Mouse (Mus musculus) CD4-positive, CD25-positive, alpha-beta regulatory T cell, adult 4 months (primary cell): ENCODE measurements at regions not wholly inside any gene's neighbourhood (a gene's known extent, or its start where the extent isn't known, plus 50 kb on each side); places are given as distances from the start of the nearest gene placed in this dataset.
"Not testable (repeated sequence)": the region's sequence is repeated elsewhere in the genome, so short reads cannot be mapped to it uniquely, and the experiment has no call there.

Source experiments
- ATAC-seq: one replicate; pipeline ENCODE4 v1.8.0; 2017

DNA sequence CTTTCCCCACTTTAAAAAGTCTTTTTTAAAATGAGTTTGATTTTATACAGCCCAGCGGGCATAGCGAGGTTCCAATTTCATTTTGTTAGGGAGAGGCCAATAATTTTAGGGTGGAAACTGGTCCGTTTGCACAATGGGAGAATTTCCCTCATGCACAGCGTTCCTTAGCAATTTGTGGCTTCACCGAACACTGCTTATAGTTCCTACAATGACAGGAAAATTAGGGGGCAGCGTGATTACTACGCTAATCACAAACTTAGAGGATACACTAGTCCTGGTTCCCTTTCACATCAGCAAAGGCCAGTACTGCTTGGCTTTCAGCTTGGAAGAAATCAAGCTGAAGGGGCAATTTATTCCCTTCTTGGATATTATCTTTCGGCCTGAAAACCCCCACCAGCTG lies 745.1 kb upstream of the Gm19410 start:
- no peak for ATAC-seq

DNA sequence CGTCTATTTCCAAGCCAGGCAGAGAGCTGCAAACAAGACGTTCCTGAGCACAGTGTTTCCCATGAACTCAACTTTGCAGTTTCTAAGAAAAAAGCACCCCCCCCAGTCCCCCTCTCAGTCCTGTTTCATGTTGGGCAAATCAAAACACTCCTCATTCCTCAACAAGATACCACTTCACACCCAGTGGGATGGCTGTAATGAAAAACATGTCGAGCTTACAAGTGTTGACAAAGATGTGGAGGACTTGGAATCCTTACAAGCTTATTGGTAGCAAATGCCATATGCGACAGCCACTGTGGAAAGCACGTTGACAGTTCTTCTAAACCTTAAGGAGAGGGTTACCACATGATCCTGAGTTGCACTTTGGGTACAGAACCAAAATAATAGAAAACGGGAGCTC lies 742.9 kb upstream of the Gm19410 start:
- ATAC-seq, result no peak

DNA sequence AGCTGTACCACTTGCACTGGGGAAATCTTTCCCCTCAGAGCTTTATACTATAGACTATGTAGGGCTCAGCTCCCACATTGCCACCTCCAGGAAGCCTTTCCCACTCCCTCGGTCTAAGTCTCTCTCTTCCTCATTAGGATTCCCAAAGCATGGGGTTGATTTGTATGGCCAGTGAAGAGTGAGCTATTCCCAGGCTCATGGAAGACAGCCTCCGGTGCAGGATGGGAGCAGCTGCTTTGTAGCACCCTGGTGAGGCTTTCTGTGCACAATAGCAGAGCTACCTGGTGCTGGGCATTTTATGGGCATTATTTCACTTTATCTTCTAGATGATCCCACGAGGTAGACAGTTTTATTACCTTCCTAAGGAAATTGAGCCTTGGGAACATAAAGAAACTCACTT lies 717.8 kb upstream of the Gm19410 start:
- ATAC-seq, result no peak

DNA sequence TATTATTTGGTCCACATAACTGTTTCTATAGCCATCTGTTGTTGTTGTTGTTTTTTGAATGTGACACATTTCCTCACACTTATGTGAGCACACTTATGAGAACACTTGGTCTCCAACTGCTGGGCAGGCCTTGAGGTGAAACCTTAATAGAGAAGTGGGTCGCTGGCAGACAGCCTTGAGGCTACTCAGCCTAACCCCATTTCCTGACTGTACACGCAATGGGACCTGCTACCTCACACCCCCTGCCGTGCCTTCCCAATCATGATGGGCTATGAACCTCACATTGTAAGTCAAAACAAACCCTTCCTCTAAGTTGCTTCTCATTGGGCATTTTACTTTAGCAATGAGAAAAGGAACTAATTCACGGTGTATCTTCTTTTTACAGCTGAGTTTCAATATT lies 712.1 kb upstream of the Gm19410 start:
- no peak for ATAC-seq

DNA sequence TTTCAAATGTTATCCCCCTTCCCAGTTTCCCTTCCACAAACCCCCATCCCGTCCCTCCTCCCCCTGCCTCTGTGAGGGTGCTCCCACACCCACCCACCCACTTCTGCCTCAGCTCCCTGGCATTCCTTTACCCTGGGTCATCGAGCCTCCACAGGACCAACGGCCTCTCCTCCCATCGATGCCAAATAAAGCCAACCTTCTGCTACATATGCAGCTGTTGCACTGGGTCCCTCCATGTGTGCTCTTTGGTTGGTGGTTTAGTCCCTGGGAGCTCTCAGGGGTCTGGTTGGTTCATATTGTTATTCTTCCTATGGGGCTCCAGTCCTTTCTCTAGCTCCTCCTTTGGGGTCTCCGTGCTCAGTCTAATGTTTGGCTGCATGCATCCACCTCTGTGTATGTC lies 704.5 kb upstream of the Gm19410 start:
- no peak for ATAC-seq

DNA sequence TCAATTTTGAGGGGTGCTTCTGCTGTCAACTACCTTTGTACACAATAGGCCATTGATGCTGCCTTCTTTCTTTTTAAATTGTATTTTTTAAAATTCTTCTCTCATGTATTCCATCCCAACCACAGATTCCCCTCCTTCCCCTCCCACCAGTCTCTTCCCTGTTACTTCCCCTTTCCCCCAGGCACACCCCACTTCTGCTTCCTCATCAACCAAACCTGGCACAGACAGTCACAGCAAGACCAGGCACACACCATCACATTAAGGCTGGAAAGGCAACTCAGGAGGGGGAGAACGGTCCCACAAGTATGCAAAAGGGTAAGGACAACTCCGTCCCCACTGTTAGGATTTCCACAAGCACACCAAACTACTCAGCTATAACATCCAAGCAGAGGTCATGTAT lies 697.4 kb upstream of the Gm19410 start:
- ATAC-seq, result no peak

DNA sequence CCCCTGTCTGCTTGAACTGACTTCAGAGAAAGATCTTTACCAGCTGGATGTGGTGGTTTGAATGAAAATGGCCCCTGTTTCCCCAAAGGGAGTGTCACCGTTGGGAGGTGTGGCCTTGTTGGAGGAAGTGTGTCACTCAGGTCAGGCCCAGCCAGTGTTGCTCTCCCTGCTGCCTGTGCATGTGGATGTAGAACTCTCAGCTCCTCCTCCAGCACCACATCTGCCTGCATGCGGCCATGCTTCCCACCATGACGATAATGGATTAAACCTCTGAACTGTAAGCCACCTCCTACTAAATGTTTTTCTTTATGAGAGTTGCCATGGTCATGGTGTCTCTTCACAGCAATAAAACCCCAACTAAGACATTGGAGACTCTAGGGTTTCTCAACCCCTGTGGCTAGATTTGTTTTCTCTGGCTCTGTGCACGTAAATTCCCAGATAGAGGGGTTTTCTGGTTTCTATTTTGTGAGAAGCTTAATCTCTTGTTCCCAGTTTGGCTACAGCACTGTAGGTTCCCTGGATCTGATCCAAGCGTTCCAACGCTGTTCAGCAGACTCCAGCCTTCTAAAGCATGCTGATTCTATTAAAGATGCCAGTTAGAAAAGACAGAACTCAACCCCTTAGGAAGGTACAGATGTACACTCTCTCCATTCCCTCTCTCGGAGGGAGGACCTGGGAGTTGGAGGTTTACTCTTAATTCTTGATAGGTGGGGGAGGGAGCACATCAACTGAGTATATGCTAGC lies 695.2 kb upstream of the Gm19410 start:
- ATAC-seq, result no peak

DNA sequence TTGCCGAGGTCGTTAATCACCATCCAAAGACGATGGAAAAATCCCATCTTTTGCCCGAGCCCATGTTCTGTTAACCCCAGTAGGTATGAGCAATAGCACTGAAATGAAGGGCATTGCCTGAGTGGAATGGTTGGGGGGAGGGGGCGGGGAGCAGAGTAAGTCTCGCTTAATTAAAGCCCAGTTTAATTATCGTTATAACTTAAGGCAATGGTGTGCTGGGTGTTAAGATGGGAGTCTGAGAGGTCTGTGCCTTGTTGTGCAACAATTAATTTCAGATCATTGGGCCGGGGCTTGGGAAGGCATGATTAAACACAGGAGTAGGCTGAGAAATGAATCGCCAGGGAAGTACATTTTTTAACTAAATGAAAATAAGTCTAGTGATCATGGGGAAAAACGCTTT lies 689.6 kb upstream of the Gm19410 start:
- ATAC-seq, result no peak

DNA sequence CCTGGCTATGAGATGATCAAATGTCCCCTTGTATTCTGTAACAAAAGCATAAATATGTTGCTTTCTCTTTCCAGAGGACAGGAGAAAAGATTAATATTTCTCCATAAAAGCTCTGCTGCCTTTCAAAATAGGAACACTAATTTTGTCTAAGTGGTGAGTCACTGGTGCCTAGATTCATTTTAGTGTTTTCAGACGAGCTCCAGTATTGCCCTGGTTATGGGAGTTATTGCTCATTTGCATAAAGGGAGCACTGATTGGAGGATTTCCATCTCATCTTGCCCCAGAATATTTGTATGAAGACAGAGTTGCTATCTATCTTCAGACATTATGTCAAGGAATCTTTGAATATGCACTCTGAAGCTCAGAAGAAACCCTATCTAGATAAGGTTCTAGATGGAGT lies 682.4 kb upstream of the Gm19410 start:
- ATAC-seq, result no peak

DNA sequence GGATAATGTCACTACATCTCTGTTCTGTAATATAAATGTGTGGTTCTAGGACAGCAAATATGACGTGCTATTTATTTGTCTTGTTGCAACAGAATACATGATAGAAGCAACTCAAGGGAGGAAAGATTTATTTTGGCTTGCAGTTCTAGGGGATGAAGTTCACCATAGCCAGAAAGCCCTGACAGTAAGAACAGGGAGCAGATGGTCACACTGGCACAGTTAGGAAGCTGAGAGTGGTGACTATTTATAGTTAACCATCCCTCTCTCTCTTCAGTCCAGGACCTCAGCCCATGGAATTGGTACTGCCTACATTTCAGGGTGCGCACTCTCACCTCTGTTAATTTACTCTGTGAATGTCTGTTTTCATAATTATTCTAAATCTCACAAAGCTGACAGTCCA lies 678.5 kb upstream of the Gm19410 start:
- no peak for ATAC-seq

DNA sequence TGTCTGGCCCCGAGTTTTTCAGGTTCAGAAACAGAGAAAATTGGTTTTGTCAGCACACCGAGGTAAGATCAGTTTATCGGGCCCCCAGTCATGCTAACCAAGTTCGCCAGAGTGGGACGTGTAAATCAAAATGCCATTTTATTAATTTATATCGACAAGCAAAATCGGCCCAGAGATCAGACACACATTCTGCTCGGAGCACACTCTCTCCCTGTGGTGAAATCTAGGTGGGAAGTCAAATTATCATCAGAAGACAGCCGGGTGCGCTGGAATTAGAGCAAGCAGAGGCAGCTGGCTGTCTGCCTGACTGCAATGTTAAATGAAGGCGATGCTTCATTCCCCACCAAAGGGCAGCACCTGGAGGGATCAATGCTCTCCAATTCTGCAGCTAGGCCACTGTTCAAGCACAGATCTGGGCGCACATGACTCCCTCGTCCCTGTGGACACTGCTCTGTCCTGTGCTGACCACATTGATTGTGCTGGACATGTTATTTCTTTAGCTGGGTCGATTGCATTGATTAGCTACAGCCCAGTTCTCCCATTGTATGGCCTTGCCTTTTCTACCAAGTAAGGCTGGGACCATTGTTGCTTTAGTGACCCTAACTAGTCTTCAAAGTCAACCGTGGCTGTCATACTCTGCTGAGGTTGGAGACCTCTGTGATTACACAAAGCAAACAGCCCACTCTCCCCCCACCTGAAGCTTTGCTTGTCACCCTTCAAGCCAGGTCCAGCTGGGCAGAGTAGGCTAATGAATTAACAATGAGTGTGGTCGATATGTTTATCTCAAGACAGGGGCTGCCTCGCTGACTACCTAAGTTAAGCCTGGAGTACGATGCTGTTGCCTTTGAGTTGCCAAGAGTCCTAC lies 677.0 kb upstream of the Gm19410 start:
- no peak for ATAC-seq

DNA sequence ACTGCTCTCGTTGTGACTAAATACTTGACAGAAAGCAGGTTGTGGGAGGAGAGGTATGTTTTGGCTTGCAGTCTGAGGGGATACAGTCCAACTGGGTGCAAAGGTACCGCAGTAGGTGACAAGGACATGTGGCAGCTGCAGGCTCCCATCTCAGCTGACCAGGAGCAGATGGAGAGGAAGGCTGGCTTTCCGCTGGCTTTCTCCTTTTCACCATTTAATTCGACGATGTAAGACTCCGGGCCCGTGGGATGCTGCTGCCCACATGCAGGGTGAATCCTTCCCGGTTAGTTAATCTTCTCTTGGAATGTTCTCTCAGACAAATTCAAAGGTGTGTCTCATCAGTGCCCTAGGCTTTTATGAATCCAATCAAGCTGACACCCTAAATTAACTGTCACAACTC lies 676.1 kb upstream of the Gm19410 start:
- no peak for ATAC-seq

DNA sequence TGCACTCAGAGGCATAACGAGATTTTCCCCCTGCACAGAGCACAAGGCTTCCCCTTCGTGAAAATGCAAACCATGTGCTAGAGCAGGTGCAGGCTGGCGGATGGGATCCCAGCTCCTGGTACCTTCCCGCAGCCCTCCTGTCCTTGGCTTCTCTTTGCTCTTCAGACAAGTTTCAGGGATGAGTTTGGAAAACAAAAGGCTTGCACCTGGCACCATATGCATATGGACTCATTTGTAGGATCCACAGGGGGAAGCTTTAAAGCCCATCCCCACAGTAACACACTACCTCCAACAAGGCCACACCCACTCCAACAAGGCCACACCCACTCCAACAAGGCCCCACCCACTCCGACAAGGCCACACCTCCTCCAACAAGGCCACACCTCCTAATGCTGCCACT lies 663.9 kb upstream of the Gm19410 start:
- ATAC-seq, result no peak

DNA sequence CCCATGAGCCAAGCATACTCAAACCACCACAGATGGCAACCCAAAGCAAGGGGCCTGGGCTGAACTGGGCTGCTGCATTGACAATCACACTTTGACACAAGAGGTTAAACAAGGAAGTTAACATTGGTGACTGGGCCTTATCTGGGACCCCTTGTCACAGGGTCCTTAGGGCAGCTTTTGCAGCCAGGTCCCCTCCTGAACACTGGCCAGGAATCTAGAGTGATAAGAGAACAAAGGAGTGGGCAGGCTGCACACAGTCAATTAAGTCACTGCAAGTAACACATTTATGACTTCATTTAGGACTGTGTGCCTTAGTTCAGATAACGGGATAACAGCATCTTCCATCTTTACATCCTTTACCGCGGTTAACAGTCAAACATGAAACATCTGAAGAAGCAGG lies 663.5 kb upstream of the Gm19410 start:
- not testable (repeated sequence) for ATAC-seq

DNA sequence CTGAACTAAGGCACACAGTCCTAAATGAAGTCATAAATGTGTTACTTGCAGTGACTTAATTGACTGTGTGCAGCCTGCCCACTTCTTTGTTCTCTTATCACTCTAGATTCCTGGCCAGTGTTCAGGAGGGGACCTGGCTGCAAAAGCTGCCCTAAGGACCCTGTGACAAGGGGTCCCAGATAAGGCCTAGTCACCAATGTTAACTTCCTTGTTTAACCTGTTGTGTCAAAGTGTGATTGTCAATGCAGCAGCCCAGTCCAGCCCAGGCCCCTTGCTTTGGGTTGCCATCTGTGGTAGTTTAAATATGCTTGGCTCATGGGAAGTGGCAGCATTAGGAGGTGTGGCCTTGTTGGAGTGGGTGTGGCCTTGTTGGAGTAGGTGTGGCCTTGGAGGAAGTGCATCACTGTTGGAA lies 661.1 kb upstream of the Gm19410 start:
- ATAC-seq, result not testable (repeated sequence)

DNA sequence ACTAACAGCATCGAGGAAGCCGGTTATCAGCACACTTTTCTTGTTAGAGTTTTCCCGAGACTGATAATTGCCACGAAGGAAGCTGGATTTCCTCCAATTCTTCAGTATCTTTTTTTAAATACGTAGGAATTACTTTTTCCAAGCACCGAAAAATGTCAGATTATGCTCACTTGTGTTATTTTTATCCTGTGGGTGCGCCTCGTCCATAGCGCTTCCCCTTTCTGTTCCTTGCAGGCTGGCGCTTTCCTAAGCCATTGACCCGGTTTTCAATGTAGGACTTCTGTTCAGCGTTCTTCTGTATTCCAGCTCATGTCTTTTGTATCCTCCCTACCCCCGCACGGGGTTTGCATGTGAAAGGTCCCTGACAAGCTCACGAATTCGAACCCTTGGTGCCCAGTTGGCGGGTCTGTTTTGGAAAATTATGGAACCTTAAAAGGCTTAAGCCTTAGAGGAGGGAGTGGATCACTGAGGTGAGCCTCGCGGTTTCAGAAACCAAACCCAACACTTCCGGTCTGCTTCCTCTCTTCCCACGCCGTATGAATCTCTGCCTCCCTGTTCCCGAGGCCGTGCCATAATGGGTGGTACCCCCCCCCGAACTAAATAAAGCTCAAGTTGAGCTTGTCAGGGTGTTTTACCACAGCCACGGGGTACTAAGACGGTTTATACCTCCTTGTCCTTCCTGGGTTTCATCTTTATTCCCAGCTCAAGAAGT lies 655.9 kb upstream of the Gm19410 start:
- ATAC-seq, result no peak

DNA sequence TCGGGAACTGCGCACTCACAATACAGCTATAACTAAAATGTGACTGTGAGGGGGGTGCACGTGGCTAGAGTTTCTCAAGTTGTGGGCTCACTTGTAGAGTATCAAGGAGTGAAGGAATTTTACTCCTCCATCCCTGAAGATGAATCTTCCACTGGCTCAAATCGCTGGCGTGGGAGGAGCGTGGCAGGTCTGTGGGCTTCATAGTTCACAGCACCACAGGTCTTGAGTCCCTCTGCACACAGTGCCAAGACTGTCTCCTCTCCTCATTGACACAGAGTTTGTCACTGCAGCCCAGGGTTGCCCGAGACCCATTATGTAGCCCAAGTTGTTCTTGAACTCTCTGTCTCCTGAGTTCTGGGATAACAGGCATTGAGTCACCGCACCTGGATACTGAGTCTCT lies 655.3 kb upstream of the Gm19410 start:
- ATAC-seq, result no peak

DNA sequence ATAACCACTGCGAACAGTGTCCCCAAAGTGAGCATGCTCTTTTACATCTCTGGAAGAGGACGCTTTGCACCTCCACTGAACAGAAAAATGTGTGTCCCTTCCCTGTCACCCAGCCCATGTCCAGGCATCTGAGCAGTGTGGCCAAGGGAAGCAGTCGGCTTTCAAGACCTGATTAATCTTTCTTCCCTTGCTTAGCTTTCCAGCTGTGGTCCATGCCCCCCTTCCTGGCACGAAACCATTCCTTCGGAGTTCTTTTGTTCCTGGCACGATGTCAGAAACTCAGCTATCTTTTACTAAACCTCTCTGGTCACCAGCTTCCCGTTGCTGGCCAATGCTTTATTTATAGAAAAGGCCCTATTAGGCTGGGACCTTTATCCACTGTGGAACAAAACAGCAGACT lies 654.5 kb upstream of the Gm19410 start:
- ATAC-seq, result no peak

DNA sequence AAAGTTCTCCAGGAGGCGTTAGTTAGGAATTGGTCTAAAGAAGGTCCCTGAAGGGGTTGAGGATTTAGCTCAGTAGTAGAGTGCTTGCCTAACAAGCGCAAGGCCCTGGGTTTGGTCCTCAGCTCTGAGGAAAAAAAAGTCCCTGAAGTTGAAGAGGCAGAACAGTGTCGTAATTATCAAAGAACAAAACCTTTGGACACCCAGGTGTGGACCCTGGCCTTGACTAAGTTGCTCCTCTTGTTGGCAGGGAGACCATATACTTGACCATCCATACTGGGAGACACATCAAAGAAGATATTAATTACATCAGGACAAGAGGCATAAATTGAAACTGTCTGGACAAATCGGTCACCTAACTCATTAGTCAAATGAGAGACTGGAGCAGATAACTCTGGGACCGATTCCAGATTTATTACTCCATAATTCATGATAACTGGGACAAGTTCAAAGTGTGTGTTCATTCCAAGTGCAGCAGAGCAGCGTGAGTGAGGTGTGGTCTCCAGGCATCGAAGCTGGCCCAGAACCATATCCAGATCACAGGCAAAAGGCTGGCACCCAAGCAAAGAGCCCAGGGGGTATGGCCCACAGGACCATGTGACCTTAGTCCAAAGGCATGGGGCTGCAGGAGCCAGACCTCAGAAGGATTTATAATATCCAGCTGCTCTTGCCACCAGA lies 652.9 kb upstream of the Gm19410 start:
- ATAC-seq, result no peak

DNA sequence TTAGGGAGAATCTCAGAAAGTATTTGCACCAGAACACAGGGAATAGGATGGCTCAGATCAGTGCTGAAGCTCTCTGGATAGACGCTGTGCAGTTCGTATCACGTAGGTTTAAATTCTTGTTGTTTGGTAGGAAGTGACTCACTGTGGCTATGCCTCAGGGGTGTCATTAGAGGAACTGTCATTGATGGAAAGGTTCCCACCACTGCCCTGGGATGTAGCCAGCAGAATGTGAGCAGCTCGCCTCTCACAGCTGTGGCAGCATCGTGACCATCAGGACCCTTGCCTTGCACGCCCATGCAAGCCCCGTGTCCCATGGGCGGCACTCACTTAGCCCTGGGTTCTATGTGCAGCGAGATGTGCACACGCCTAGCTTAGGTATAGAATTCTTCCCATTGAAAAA lies 651.6 kb upstream of the Gm19410 start:
- ATAC-seq, result no peak

DNA sequence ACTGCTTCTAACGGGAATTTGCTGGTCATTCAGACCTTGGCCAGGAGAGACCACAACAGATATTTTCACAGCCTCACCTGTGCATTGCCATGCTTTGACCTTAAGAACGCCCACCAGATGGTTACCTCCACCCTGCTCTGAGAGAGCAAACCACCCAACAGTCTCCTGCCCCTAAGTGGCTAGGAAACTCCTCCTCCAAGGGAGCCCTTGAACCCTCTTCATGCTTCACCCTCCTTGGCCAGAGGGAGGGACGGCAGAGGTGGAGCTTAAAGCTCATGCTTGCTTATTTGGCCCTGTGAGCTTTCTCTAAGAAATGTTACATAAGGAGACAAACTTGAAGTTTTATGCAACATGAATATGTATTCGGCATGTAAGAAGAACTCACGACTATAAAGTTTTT lies 645.0 kb upstream of the Gm19410 start:
- no peak for ATAC-seq

DNA sequence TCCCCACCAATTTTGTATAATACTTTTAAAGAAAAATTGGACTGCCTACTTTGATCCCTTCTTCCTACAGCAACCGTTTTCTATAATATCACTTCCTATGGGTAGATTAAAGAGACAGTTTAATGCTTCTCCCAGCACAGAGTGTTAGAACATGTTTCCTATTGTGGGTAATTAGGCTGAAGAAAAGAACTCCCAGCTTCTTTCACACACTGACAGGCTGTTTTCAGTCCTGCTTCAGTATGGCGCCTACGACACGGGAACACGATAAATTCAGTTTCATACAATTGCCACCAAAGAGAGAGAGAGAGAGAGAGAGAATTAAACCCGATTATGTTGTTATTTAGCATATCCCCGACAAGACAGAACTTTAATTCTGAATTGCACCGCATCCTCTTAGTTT lies 644.5 kb upstream of the Gm19410 start:
- no peak for ATAC-seq

DNA sequence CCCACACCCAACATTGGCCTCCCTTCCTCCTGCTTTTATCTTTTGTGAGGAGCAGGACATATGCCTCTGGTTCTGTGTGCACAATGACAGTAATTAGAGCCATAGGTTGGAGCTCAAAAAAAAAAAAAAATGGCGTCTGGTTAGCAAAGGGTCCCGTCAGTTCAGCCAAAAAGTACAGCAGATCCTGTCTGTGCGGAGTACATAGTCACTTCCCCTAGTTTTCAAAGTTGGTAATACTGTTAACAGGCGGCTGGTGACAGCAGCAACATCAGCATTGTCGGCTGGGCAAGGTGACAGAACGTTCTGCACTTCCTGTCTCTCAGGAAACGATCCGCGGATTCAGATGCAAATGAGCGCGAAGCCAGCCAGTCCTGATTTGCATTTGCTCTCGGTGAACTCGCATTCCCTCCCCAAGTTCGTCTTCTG lies 642.4 kb upstream of the Gm19410 start:
- peak; percentile 97 for ATAC-seq
